Mouse (Mus musculus) heart, postnatal 14 days (tissue): ENCODE measurements around the gene Fbxl8. TPM values are rescaled to one million over a fixed set of nuclear protein-coding genes. Genes with fewer than 3 reads are reported as not detected.
A peak's percentile ranks its signal among the peaks of the same experiment; 100 is the strongest.

Source experiments
- DNase-seq, 2 experiments: peaks; one replicate each; pipeline ENCODE4 v3.0.0; 2021 to 2022
- intact Hi-C: fragments of 180-260 bp; cut with DNase I; formaldehyde crosslinking; loops from one replicate; pipeline ENCODE4 v1.15.1; 2025
- total RNA-seq, 2 experiments: library from RNA; stranded (reverse); gene quantifications; 2 replicates each; pipeline ENCODE4 v1.2.3; 2021

Gene Fbxl8
- total RNA-seq, 2 experiments from 2014 or later = 2.4 to 3.1 TPM

DNA sequence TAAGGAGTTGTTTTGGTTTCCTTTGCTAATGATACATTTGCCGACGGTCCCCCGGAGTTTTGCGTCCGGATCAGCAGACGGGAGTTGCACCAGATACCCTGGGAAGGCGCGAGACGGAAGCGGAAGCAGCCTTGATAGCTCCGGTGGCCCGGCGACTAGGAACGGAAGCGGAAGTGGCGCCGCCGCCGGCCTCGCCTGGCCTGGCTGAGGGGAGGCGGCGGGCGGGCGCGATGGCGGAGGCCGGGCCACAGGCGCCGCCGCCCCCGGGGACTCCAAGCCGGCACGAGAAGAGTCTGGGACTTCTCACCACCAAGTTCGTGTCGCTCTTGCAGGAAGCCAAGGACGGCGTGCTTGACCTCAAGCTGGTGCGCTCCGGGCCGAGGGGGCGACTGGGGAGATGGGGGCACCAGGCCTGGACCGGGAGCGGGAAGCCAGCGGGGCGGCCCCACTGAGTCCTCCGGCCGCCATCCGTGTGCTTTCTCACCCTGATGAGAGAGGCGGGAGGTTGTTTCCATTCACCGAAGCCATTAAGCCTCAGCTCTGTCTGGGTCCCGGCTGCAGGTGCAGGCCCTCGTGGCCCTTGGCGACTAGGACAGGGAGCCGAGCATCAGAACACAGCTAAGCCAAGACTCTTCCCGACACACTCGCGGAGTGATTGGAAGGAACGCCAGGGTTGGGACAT is 33.2 kb downstream of the Fbxl8 start, which contains the start of gene E2f4:
Gene E2f4 (plus strand): TSS at position 153 of the 682 bp plus-strand sequence.
- DNase-seq = peak; percentile 92 to 93
- intact Hi-C loops = loop anchor here (2.0 kb wide), 1 partner anchor 27 kb away; no protein-coding TSS in a partner anchor

DNA sequence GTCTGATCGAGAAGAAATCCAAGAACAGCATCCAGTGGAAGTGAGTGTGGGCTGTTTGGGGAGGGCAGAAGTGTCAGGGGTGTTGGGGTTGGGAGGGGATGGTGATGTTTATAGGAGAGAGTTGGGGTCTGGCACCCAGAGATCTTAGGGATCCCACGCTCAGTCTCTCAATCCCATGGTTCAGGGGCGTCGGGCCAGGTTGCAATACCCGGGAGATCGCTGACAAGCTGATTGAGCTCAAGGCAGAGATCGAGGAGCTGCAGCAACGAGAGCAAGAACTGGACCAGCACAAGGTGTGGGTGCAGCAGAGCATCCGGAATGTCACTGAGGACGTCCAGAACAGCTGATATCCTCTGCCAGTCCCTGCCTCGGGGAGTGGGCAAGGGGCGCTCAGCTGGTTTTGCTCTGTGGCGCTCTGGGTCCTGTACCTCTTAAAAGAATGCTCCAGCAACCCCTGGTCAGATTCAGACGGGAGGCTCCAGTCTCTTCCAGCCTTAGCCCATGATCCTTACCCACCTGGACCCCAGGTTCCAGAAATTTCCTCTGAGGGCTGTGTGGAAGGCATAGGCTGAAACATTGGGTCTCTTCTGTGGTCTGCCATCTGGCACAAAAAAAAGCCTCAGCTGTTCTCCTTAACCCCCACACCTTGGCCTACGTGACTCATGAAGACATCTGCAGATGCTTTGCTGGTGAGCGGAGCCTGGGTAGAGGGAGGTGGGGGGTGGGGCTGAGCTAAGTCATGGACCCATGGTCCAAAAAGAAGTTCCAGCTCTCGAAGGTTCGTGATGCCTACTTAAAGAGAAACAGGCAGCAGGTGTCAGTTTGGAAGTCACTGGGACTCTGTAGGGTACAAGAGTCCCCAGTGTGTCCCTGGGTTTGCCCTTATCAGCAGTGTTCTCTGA is 34.2 kb downstream of the Fbxl8 start:
- intact Hi-C loops = loop anchor here (2.0 kb wide), 1 partner anchor 26 kb away; no protein-coding TSS in a partner anchor
- no peak for DNase-seq

DNA sequence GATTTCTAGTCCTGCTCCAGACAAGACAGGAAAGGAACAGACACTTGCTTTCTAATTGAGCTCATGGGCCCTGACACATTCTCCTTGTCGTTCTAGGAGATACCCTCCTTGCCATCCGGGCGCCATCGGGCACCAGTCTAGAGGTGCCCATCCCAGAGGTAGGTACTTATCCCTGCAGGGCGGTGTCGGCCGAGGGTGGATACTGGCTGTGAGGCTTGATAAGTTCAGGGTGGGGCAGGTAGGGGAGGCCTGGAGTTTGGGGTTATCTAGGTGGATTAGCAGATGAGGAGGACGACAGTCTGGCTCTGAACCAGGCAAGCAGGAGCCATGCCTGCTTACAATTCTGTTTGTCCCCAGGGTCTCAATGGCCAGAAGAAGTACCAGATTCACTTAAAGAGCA is 35.5 kb downstream of the Fbxl8 start:
- intact Hi-C loops = loop anchor here (2.0 kb wide), 1 partner anchor 25 kb away; no protein-coding TSS in a partner anchor

DNA sequence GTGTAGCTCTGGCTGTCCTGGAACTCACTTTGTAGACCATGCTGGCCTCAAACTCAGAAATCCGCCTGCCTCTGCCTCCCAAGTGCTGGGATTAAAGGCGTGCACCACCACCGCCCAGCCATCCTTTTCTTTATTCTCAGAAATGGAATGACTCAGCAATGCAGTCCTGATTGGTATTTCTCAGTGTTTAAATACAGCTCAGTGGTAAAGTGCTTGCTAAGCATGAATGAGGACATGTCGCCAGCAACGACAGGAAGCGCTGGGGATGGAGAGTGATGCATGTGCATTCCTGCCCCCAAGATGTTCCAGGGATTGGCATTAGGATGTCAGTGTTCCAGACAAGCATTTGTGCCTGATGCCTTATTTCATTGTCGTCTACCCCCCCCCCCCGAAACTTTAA is 38.9 kb downstream of the Fbxl8 start:
- DNase-seq = no peak
- intact Hi-C loops = no loop called here

More for the DNA sequence above, 35.5 kb downstream of the Fbxl8 start:
- DNase-seq = no peak

DNA sequence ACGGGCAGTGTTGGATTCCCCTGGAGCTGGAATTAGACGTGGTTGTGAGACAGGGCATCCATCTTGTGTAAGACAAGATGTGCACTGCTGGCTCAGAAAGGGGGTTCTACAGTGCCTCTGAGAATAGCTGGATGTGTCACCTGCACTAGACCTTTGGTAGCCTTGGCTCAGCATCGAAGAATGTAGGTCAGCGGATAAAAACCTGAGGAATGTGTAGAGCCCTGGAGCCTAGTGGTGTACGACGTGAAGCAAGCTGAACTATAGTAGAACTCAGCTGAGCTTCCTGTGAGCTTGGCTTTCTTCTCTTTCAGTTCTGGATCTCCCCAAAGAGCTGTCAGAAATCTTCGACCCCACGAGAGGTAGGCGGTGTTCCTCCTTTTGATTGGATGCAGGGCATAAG is 39.4 kb downstream of the Fbxl8 start:
- no peak for DNase-seq
- intact Hi-C loops = no loop called here

DNA sequence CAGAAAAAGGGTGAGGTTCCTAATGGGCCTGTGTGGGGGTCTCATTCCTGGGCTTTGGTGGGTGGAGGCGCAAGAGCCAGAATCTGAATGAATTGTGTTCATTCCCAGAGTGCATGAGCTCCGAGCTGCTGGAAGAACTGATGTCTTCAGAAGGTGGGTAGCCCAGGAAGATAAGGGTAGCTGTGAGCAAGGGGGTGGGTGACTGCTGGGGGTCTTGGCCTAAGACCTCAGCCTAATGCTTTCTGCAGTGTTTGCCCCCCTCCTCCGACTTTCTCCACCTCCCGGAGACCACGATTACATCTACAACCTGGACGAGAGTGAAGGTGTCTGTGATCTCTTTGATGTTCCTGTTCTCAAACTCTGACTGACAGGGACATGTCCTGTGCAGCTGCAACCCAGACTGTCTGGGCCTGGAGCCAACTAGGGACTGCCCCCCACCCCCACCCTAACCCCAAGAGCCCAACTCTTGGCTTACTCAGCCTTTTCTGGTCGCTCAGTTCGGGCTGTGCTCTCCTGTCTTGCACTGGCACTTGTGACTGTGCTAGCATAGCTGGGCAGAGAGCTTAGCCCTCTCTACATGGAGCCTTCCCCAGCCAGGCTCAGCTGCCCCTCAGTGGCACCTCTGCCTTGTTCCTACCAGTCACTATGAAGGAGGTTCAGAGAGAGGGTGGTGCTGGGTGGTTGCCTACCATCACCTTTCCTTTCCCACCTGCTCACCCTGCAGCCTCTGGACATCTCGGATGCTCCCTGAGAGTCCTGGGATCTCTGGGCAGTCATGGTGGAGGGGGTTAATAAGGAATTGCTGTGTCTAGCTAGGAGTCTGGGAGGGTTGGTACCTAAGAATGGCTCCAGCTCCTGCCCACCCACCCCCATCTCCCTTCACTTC is 40.1 kb downstream of the Fbxl8 start:
- no peak for DNase-seq
- intact Hi-C loops = no loop called here

DNA sequence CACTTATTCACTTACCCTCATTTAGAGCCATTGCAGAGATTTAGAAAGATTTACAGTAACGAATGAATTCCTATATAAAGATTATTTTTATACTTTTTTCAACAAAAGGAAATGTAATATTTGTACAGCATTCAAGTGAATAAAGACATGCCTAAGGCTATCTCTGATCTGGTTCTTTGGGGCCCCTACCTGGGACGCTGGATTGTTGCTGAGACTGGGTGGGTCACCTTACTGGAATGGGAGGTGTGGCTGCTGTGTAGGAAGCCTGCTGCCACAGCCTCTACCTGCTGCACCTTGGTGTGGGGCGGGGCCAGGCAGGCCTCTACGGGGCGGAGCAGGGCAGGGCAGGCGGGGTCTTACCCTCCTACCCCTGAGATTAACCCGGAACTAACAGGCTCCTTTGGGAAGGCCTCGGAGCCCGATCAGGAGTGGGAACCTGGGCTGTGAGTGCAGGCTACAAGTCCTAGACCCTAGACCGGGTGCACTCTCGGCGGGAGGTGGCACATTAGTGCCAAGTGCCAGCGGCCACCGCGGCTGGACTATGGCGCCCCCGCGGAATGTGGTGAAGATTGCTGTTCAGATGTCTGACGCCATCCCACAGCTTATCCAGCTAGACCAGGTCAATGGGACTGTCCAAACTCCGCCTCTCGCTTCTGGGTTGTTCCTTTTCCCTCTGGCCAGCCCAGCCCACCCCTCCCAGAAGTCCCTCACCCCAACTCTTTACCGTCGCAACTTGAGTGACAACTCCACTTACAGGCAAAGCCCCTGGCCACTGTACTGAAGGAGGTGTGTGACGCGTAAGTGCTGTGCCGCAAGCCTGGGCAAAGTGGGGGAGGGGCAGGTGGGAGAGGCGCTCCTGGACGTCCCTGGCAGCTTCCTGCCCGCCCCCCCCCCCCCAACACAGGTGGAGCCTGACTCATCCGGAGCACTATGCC is 41.0 kb downstream of the Fbxl8 start, which contains the start of gene Elmo3:
Gene Elmo3 (plus strand): TSS at position 391 of the 935 bp plus-strand sequence.
- DNase-seq = peak; percentile 43 to 55

DNA sequence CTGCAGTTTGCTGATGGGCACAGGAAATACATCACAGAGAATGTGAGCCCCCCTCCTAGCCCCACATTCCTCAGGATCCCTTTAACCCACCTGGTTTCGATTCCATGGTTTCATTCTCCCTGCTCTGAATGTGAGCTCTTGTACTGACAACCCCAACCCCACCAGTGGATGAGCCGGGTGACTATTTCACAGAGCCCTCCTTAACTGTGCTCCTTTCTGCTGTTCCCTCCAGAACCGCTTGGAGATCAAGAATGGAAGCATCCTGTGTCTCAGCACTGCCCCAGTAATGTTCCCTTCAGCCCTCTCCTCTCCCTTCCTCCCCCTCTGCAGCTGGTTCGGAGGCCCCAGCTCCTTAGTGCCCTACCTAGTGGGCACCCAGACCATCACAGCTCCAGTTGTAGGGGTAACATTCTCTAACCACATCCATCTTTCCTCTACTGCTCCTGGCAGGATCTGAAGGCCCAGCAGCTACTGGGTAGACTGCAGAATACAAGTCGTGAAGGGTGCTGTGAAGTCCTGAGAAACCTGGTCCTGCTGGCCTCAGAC is 41.8 kb downstream of the Fbxl8 start:
- no peak for DNase-seq

More for the DNA sequence above, 41.0 kb downstream of the Fbxl8 start, which contains the start of gene Elmo3:
- intact Hi-C loops = no loop called here

DNA sequence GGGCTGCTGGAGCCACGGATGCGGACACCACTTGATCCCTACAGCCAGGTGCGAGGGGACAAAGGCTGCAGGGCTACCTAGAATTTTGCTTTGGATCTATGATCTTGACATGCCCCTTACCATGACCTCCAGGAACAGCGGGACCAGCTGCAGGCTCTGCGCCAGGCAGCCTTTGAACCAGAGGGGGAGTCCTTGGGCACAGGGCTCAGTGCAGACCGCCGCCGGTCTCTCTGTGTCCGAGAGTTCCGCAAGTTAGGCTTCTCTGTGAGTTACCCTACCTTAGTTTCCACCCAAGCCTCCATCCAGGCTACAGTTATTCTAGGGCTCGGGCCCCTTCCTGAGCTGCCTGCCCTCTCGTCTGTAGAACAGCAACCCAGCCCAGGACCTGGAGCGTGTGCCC is 43.2 kb downstream of the Fbxl8 start:
- no peak for DNase-seq
- intact Hi-C loops = no loop called here

More for the DNA sequence above, 41.8 kb downstream of the Fbxl8 start:
- intact Hi-C loops = no loop called here

DNA sequence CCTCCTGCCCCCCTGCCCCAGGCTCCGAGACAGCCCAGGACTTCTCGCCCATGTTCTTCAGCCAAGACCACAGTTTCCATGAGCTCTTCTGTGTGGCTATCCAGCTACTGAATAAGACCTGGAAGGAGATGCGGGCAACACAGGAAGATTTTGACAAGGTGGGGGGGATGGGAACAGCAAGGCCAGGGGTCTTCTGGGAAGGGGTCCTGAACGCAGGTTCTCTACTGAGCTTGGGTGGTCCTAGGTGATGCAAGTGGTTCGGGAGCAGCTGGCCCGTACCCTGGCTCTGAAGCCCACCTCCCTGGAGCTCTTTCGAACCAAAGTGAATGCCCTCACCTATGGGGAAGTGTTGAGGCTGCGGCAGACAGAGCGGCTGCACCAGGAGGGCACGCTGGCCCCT is 44.0 kb downstream of the Fbxl8 start:
- DNase-seq = no peak
- intact Hi-C loops = no loop called here

DNA sequence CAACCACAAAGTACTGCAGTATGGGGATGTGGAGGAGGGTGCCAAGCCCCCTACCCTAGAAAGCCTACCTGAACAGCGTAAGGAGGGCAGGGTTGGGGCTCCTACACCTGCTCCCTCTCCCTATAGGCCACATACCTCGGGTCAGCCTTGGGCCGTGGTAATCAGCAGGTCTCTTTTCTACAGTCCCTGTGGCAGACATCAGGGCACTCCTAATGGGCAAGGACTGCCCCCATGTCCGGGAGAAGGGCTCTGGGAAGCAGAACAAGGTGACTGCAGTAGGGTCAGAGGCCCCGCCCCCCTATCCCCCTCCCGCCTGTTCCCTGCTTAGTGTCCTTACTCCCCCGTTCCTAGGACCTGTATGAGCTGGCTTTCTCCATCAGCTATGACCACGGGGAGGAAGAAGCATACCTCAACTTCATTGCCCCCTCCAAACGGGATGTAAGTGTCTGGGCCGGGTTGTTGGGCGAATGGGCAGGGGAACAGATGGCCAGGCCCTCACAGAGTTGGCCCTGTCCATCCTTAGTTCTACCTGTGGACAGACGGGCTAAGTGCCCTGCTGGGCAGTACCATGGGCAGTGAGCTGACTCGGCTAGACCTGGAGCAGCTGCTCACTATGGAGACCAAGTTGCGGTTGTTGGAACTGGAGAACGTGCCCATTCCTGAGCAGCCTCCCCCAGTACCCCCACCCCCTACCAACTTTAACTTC is 44.8 kb downstream of the Fbxl8 start:
- intact Hi-C loops = no loop called here
- no peak for DNase-seq

DNA sequence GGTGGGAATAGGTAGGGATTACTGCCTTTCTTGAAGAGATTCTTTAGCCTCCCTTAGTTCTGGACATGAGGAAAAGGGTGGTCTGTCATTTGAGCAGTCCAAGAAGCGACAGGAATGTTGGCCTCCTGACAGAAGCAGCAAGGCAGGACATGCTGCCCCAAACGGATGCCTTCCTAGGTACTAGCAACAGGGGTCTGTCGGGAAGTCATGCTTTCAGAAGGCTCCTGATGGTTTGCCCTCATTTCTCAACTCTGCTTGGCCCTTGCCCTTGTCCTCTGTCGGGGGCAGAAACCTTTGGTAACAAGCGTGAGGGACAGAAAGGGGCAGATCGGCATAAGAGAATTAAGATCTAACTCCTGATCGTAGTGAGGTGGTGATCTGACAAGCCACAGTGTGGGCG is 45.7 kb downstream of the Fbxl8 start:
- DNase-seq = no peak

DNA sequence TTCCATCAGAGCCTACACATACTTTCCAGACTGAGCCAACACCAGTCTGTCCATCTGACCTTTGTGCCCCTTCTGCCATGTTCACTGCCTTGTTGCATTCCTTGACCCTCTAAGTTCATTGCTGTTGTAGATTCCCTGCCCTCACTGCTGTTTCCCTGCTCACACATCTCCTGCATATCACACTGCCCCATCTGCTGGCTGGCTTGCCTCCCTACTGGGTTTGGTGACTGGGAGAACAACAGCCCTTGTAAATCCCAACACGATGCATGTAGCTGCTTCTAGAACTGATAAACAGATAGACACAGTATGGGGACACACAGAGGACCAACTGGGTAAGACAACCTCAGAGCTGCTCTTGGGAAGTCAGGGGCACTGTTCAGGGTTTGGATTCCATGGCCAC is 47.3 kb downstream of the Fbxl8 start:
- intact Hi-C loops = no loop called here
- no peak for DNase-seq

More for the DNA sequence above, 45.7 kb downstream of the Fbxl8 start:
- intact Hi-C loops = no loop called here

DNA sequence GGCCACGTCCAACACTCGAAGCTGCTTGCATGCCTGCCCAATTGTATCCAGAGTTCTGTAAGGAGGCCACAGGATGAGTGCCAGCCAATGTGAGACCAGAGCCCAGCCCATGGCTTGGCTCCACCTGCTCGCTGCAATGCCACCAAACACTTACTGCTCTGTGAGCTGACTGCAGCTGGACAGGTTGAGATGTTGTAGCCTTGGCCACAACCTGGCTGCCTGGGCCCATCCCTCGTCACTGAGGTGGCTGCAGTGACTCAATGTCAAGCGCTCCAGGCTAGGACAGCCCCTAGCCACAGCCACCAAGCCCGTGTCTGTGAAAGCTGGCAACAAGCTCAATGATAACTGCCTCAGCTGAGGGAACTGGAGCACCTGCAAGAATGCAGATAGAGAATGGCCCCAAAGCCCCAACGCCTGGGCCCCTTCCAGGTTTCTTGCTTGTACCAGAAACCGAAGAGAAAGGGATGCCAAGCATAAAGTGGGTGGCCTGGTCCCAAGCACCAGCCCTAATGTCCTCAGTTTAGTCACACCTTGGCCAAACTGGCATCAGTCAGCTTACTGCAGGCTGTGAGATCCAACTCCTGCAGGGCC is 48.5 kb downstream of the Fbxl8 start:
- DNase-seq = peak; percentile 27 to 37
- intact Hi-C loops = no loop called here

DNA sequence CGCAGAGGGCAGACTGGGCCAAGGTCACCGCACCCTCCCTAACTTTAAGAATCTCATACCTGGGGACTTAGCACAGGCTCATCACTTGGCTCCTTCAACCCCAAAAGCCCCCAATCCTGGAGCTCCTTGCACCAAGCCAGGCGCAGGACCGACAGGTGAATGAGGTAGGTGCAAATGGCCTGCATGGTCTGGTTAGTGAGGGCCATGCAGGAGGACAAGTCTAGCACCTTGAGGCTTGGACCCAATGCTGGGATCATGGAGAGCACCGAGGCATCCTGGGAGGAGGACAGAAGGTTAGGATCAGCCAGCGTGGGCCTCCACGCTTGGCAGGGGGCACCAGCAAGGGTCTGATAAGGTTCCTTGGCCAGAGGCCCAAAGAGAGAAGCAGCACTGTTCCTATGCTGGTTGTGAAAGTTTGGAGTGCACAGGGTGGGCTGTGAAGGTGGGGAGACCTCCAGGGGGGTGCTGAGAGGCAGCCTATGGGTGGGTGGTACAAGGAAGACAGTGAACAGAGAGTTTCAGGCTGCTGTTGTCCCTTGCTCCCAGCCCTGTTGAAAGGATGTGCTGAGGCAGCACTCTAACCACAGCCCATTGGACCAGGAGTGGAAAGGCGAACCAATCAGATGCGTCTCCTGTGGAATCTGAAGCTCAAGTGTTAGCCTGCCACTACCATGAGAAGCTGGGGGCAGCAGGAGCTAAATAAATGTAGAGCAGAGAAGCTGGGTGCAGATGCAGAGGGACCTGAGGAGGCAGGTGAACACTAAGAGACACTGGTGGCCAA is 49.4 kb downstream of the Fbxl8 start:
- intact Hi-C loops = no loop called here

DNA sequence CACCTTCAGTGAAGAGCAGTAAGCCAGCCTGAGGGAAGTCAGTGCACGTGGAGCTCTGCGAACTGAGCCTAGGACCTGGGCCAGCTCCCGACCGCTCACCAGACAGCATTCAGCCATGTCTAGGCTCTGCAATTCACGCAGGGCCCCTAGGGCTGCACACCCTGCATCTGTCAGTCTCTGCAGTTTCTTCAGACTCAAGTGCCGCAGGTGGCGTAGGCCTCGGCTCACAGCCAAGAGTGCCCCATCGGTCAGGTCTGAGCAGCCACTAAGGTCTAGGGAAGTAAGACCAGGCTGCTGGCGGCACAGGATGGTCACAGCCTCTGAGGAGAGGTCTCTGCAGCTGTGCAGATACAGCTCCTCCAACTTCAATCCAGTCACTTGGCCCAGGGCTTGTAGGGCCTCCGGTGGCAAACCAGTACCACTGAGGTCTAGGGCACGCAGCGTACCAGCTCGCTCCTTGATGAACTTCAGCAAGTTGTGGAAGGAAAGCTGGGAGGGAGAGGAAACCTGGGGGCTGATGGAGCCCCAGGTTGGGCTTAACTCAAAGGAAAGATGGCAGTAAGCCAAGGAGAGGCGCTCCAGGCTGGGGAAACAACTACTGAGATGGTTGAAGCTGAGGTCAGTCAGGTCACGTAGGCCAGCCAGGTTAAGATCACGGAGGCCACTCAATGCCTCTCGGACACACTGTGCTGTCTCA is 50.8 kb downstream of the Fbxl8 start:
- no peak for DNase-seq
- intact Hi-C loops = no loop called here

More for the DNA sequence above, 49.4 kb downstream of the Fbxl8 start:
- DNase-seq = no peak
